Mouse (Mus musculus) c-Kit-positive CD71-negative TER-119-negative erythroid progenitor cells, embryonic 14.5 days (primary cell): ENCODE data around the gene Pax5.

Experiments
- DNase-seq: peaks from one replicate; pipeline ENCODE4 v3.0.0-alpha.2; 2013; ENCODE audit warnings: low read depth

The Pax5 gene

GRCm38 (mm10) chr4:44597965-44598364 lies 112.3 kb downstream of the Pax5 start:
- DNase-seq, result no peak

GRCm38 (mm10) chr4:44593091-44593490 lies 117.2 kb downstream of the Pax5 start:
- no peak for DNase-seq

DNA sequence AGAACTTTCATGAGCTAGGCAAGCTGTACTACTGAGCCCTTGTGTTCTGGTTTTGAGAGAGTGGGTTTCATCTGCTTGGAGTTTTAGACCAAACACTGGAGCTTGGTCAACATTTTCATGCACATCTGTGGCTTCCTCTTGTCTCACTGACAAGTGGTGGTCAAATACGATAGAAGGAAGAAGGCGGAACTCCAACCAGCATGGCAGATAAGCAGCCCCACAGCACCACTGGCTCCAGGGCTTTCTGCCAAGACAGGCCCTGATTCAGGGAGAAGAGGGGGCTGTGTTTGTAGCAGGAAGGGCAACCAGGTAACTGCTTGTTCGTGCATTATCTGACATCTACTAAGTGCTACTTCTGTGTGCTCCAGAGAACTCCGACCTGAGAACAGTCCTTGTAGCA lies 127.6 kb downstream of the Pax5 start:
- no peak for DNase-seq

GRCm38 (mm10) chr4:44578591-44578990 lies 131.7 kb downstream of the Pax5 start:
- peak; percentile 19 for DNase-seq

DNA sequence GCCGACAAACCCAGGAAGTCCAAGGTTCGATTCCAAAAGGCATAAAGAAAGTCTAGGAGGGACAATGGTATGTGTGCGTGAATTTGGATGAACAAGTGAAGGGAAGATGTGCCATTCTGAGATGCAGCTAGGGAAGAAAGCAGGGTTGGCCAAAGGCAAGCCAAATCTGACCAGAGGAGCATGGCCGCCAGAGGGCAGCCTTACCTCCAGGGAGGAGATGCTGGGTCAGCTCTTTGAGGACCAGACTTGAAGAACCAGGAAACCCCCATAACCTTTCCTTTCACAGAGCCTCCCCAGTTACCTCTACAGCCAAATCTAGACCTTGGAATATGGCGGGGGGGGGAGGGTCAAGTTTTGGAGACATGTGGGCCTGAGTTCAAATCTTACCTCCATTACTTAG lies 133.0 kb downstream of the Pax5 start:
- no peak for DNase-seq

DNA sequence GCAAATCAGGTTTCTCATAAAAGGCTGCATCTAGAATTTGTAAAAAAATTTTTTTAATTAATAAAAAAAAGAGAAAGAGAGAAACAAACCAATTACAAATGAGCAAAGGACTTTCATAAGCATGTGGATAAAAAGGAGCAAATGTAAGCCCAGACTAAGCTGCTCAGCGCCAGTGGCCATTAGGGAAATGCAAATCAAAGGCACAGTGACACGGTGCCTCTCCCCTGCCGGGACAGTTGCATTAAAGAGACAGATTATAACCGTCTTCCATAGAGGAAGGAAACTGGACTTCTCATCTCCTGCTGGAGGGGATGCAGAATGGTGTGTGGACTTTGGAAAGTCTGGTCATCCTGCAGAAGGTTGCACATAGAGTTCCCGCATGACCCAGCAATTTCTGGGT lies 133.5 kb downstream of the Pax5 start:
- DNase-seq, result no peak

- no peak for DNase-seq
Observed at GRCm38 (mm10) chr4:44573017-44573416, 137.3 kb downstream of the Pax5 start.

GRCm38 (mm10) chr4:44572373-44572772 lies 137.9 kb downstream of the Pax5 start:
- no peak for DNase-seq

GRCm38 (mm10) chr4:44569138-44569537 lies 141.1 kb downstream of the Pax5 start:
- no peak for DNase-seq

- DNase-seq, result no peak
Observed at GRCm38 (mm10) chr4:44568666-44569065, 141.6 kb downstream of the Pax5 start.

- DNase-seq, result no peak
Observed at GRCm38 (mm10) chr4:44566401-44566800, 143.9 kb downstream of the Pax5 start.

DNA sequence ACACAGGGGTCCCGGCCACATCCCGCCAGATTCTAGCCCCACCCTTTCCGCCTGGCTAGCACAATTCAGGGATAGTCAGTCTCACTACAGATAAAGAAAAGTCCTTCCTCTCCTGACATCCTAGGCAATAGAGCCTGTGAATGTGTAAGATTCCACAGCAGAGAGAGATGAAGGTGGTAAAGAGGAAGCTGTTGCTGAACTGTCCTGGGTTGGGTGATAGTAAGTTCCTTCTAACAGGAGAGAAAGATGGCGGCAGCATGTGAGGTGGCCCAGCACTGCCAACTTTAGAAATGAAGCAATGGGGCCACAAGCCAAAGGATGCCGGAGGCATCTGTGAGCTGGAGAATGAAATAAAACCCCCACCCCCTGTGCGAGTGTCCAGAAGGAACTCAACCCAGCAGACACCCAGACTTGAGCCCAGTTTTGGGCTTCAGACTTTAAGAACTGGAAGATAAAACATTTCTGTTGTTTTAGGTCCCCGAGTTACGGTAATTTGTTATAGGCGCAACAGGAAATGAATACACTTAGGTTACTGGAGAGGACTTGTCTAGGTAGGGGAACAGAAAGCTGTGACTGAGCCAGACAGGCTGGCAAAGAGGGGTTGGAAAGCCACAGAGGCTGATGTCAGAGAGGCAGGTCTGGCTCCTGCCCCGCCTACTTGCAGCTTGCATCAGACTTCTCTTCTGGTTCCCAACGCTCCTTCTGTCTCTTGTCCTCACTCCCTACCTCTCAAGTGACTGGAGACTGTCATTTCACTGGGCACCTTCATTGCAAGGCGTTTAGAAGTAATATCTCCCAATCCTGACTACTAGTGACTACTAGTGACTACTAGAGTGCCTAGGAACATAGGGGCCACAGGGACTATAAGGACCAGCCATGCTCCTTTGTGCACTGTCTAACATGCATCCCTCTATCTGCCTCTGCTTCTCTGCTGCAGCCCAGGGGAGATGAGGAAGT lies 144.9 kb downstream of the Pax5 start:
- DNase-seq, result no peak

DNA sequence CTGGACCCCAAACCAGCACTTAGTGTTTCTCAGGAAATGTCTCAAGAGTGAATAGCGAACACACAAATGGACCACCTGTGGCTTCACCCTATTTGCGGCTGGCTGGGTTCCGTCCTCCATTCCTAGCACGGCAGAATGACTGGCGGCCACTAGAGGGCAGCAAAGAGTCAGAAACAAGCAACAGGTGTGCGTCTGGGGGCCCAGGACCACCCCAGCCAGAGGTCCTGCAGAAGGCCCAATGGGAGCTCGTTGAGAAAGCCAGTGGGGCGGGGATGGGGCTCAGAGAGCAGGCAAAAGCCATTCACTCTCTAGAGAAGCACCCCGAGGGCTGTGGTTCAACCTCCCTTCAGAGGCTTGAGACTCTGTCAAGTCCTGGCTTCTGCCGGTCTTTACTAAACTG lies 145.7 kb downstream of the Pax5 start:
- peak; percentile 42 for DNase-seq

DNA sequence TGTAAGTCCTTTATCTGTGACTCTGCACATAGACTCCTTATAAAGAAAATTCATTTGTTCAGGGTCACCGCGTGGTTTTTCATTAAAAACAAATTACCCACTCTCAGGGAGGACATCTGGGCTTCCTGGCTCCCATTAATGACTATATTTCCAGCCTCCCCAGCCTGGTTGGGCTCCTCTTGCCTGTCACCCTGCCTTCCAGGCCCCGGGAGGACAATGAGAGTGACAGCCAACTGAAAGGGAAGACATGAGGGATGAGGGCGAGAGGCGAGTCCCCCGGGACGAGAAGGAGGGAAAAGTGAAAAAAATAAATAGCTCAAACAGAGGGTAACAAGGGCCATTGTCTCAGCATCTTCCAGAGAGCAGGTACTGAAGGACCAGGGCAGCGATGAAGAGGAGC lies 149.3 kb downstream of the Pax5 start:
- DNase-seq, result no peak

- DNase-seq, result no peak
Observed at GRCm38 (mm10) chr4:44558564-44558955, 151.7 kb downstream of the Pax5 start.

GRCm38 (mm10) chr4:44557815-44558563 lies 152.3 kb downstream of the Pax5 start:
- no peak for DNase-seq

DNA sequence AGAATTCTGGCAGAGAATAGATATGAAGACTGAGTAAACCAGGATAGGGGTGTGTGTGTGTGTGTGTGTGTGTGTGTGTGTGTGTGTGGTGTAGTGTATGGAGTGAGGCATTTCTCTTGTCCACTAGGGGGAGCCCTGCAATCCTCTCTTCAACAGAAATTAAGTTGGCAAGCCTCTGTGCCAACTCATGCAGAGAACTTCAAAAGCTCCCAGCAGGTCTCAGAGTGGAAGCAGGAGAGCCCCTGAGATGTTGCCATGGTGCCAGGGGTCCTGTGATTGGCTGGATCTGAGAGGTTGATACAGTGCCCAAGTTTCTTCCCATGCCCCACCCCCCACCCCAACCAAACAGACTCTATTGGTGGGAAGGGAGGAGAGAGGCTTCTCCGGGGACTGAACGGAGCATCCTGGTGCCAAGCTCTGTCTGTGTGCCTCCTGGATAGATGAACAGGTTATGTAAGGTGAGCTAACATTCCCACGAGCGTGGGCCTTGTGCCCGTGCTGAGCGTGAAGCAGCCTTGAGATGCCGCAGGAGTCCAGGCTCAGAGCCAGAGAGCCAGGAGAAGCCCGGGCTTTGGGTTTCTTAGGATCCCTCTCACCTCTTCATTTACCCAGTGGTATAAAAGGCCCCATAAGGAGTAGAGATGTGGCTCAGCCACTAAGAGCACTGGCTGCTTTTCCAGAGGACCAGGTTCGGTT lies 153.6 kb downstream of the Pax5 start:
- DNase-seq, result no peak

DNA sequence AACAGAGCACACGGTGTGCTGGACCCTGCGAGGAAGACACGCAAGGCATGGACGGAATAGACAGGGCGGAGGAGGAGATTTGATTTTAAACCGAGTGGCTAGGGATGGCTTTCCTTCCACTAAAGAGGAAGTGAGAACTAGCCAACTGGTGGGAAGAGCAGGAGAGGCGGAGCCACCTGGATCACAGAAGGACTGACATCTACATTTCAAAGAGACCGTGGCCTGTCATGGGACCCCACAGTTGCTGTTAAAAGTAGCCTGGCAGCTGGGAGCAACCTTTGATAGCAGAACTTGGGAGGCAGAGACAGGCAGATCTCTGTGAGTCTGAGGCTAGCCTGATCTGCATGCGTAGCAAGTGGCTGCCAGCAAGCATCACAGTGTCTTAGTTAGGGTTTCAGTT lies 154.7 kb downstream of the Pax5 start:
- no peak for DNase-seq

DNA sequence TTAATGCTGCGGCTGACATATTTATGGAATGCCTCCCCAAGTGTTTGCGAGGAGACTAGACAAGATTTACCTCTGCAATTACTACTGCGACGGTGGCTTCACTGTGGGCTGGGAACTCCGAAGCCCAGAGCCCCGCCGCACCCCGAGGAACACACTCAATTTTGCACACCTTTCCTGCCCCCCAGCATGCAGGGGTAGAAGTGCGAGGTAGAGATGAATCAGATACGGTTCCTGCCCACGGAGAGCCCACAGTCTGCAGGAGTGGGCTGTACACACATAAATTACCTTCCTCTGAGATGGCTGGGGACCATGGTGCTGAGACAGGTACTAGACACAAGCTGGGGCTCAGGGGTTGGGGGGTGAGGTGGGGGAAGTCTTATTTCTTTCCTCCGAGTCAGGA lies 158.8 kb downstream of the Pax5 start:
- DNase-seq, result no peak

DNA sequence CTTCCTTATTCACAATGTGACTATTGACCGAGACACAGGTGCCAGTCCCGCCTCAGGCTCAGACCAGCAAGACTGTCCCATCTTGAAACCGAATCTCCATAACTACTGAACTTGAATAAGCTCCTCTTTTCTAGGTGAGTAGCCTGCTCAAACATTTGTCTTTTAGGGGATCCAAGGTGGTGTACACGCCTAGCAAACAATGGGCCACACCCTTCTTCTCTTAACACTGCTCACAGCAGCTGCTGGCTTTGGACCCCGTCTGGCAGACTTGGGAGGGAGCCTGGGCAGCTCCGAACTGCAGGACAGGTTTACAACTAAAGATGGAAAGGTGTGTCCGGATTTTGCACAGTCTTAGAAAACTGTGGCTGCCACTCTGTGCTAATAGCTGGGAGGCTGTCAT lies 161.3 kb downstream of the Pax5 start:
- no peak for DNase-seq

GRCm38 (mm10) chr4:44545669-44546068 lies 164.6 kb downstream of the Pax5 start:
- no peak for DNase-seq

GRCm38 (mm10) chr4:44544495-44544894 lies 165.8 kb downstream of the Pax5 start:
- DNase-seq, result no peak

GRCm38 (mm10) chr4:44543880-44544279 lies 166.4 kb downstream of the Pax5 start:
- DNase-seq, result no peak
